Mouse (Mus musculus): ENCODE data around the gene Ptpn1.

The Ptpn1 gene

GRCm38 (mm10) chr2:168002188-168002587, 70.3 kb downstream of the Ptpn1 start:
- CTCF ChIA-PET: interaction anchor here (0.6 to 1.9 kb wide), 3 partner anchors 9 to 30 kb away, joined by 4 to 6 read pairs (median 5); partner anchors contain the start of gene Ripor3

- CTCF ChIA-PET: no interaction called here
Measured at GRCm38 (mm10) chr2:168002884-168003283, 71.0 kb downstream of the Ptpn1 start.

DNA sequence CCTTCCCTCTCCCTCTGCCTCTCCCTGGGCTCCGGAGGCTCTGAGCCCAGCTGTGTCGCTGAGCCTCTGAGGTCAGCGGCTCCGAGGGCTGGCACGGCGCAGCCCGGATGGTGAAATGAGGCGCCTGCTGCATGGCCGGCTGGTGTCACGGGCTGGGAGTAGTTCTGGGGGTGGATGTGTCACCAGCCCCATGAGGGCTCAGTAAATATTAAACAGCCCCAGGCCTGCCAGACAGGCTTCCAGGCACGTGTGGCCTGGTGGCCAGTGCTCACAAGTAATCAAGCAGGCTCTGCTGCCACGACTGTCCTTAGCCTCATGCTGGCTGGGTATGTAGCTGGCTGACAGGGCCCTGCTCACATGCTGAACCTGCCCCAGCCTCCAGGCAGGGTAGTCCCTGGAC, 71.6 kb downstream of the Ptpn1 start:
- CTCF ChIA-PET: no interaction called here

GRCm38 (mm10) chr2:168004369-168004768, 72.5 kb downstream of the Ptpn1 start:
- CTCF ChIA-PET: interaction anchor here (0.9 kb wide), 1 partner anchor 17 kb away, joined by 3 read pairs; no protein-coding TSS in a partner anchor

DNA sequence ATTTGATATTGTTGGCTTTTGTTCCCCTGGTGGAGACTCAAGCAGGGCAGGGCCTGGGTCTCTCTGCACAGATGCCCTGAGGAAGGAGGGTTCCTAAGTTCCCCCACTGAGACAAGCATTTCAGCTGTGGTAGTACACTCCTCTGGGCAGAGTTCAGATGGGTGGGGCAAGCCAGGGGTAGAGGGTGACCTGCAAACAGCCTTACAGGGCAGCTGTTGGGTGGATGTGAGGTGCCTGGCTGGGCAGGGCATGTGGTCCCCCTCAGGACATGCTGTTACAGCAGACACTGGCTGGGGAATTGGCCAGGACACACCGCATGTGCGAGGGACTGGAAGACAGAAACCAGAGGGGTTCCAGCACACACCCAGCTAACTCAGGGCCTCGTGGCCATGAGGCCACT, 73.1 kb downstream of the Ptpn1 start:
- CTCF ChIA-PET: interaction anchor here (0.9 kb wide), 2 partner anchors 17 to 21 kb away, joined by 3 read pairs; no protein-coding TSS in a partner anchor

- CTCF ChIA-PET: interaction anchor here (0.9 kb wide), 2 partner anchors 18 to 21 kb away, joined by 3 read pairs; no protein-coding TSS in a partner anchor
Measured at GRCm38 (mm10) chr2:168005616-168006015, 73.8 kb downstream of the Ptpn1 start.

GRCm38 (mm10) chr2:168006489-168006888, 74.6 kb downstream of the Ptpn1 start:
- CTCF ChIA-PET: no interaction called here

GRCm38 (mm10) chr2:168008132-168008531, 76.3 kb downstream of the Ptpn1 start:
- CTCF ChIA-PET: interaction anchor here (0.6 kb wide), 1 partner anchor 85 kb away, joined by 7 read pairs; no protein-coding TSS in a partner anchor

DNA sequence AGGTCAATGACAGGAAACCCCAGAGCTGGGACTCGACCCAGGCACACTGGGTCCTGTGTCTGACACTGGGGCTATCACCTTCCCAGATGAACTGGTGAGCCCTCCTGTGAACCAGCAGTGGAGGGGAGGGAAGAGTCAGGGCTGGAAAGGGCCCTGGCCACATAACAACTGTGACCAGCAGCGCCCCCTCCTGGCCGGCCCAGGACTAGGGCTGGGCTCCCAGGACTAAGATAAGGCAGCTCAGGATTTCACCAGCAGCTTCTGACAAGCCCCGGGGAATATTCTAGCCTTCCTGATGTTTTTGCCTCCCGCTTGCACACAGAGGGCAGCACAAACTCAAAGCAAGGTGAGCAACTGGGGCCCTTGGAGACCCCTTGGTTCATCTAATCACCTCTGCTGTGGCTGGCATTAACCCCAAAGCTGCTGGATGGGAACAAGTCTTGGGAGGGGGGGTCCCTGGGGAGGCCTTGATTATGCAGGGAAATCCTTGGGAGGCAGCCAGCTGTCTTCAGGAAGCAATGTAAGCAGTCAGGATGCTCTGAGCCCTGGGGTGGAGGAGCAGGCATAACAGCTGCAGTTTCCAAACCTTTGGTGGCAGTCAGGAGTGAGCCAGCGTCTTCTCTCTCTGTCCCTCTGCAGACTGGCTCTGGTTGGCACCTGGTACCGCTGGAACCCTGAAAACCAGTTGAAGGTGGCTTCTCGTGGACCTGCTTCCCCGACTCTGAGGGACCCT, 78.2 kb downstream of the Ptpn1 start, which contains the start of gene Ripor3:
TSS of gene Ripor3 (minus strand) at position 683 of the 733 bp plus-strand sequence.
- CTCF ChIA-PET: interaction anchor here (1.7 kb wide), 1 partner anchor 9 kb away, joined by 5 read pairs; no protein-coding TSS in a partner anchor

GRCm38 (mm10) chr2:168010893-168011292, 79.0 kb downstream of the Ptpn1 start:
- CTCF ChIA-PET: interaction anchor here (1.7 kb wide), 1 partner anchor 9 kb away, joined by 5 read pairs; no protein-coding TSS in a partner anchor

- CTCF ChIA-PET: no interaction called here
Measured at GRCm38 (mm10) chr2:168016951-168017391, 85.1 kb downstream of the Ptpn1 start.

DNA sequence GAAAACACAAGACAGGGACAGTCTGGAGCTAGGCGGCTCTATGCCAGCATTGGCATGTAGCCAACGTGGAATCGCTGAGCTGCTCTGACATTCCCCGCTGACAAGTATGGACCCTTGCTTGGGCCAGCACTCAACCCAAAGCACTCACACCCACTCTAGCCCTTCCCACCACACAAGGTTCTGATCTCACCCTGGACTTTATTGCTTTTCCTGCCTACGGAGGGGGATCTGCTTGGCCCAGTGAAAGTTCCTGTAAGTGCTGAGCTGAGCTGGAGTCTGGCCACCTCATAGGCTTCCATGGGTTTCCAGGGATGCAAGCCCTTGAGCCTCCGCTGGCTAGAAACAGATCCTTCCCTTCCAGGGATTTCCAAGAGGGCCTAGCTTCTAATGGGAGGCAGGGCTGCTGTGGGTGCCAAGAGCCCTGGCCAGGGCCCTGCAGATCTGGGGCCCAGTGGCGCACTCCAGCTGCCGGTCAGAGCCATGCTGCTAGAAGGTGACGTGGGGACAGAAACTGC, 87.4 kb downstream of the Ptpn1 start:
- CTCF ChIA-PET: no interaction called here

GRCm38 (mm10) chr2:168023763-168024402, 92.0 kb downstream of the Ptpn1 start:
- CTCF ChIA-PET: no interaction called here

DNA sequence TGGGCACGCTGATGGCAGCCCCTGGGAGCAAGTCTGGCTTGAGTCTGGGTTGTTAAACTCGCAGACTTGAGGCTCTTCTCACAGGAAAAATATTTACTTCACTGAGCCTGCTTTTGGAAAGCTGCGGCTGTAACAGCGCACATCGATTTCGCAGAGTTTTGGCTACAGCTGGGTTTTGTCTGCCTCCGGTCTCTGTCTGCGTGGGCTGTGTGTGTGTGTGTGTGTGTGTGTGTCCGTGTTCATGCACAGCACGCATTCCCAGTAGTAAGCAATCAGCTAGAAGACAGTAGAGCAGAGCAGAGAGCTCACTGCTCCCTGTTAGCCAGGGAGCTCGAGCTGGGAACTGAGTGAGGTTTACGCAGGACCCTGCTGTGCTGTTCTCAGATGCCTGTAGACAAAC, 93.3 kb downstream of the Ptpn1 start:
- CTCF ChIA-PET: no interaction called here

DNA sequence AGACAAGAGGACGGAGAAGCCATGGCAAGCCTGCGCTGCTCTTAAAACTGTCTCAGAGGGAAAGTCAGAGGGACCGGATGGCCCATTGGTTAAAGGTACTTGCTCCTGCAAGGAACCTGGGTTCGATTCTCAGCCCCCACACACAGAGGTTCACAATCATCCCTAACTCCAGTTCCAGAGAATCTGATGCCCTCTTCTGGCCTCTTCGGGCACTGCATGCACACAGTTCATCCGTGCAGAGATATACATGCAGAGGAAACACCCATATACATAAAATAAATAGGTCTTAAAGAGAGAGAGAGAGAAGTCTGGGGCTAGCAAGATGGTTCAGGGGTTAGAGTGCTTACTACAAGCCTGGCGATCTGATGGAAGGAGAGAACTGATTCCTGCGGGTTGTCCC, 94.0 kb downstream of the Ptpn1 start:
- CTCF ChIA-PET: no interaction called here

- CTCF ChIA-PET: no interaction called here
Measured at GRCm38 (mm10) chr2:168026467-168026866, 94.6 kb downstream of the Ptpn1 start.

DNA sequence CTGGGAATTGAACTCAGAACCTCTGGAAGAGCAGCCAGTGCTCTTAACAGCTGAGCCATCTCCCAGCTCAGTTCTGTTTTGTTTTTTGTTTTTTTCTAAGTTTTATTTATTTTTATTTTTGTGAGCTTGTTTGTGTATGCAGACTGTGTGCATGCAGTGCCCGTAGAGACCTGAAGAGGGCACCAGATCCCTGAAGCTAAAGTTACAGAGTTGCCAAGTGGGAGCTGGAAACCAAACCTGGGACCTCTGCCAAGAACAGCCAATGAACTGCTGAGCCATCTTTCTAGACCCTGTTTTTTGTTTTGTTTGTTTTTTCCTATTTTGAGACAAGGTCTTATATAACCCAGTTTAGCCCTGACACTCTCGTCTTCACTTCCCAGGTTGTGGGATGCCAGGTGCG, 96.5 kb downstream of the Ptpn1 start:
- CTCF ChIA-PET: no interaction called here
